Mouse (Mus musculus) myocyte (in vitro differentiated cells): ENCODE data around the gene St3gal5.

Experiments
- CEBPB ChIP-seq: IDR thresholded peaks from 2 replicates; pipeline ENCODE4 v1.6.1; 2011; ENCODE audit warnings: mild to moderate bottlenecking, moderate library complexity; ENCODE audit not compliant: poor library complexity, insufficient read depth, severe bottlenecking
- E2F4 ChIP-seq: IDR thresholded peaks from one replicate; pipeline ENCODE4 v1.6.1; 2011; ENCODE audit warnings: mild to moderate bottlenecking, control low read depth, moderate library complexity; ENCODE audit not compliant: insufficient read depth
- MYOD1 ChIP-seq, 3 experiments: IDR thresholded peaks; one replicate each; pipeline ENCODE4 v1.6.1; 2011; ENCODE audit warnings: control low read depth in 2 of 3, low read depth in 2 of 3, mild to moderate bottlenecking in 2 of 3, moderate library complexity in 1 of 3; ENCODE audit not compliant: insufficient read length in 2 of 3, control insufficient read depth in 1 of 3
- MYOG ChIP-seq, 3 experiments: IDR thresholded peaks; one replicate each; pipeline ENCODE4 v1.6.1; 2011; ENCODE audit warnings: control low read depth in 2 of 3, low read depth in 2 of 3, mild to moderate bottlenecking in 2 of 3; ENCODE audit not compliant: insufficient read length in 2 of 3, control insufficient read depth in 1 of 3, insufficient read depth in 1 of 3
- POLR2A ChIP-seq: IDR thresholded peaks from one replicate; pipeline ENCODE4 v1.6.1; 2011; ENCODE audit warnings: low read depth, mild to moderate bottlenecking, control low read depth, moderate library complexity; ENCODE audit not compliant: insufficient read length
- POLR2AphosphoS2 ChIP-seq: IDR thresholded peaks from one replicate; pipeline ENCODE4 v1.6.1; 2011; ENCODE audit warnings: low read depth, control low read depth; ENCODE audit not compliant: insufficient read length
- SRF ChIP-seq: IDR thresholded peaks from one replicate; pipeline ENCODE4 v1.6.1; 2011; ENCODE audit warnings: low read depth; ENCODE audit not compliant: control insufficient read depth, insufficient read length
- TCF12 ChIP-seq: IDR thresholded peaks from one replicate; pipeline ENCODE4 v1.6.1; 2011; ENCODE audit warnings: mild to moderate bottlenecking, control low read depth; ENCODE audit not compliant: poor library complexity, insufficient read depth, severe bottlenecking
- USF1 ChIP-seq: IDR thresholded peaks from one replicate; pipeline ENCODE4 v1.6.1; 2011; ENCODE audit warnings: low read depth, mild to moderate bottlenecking, control low read depth, moderate library complexity

- TF ChIP-seq MYOD1 (IDR thresholded peaks at IDR 0.05; ENCODE audit: control insufficient read depth in 1 of 3, insufficient read length in 2 of 3, low read depth in 2 of 3): no peak
- TF ChIP-seq POLR2A: no peak
- no peak for TF ChIP-seq USF1
- TF ChIP-seq CEBPB: no peak
- TF ChIP-seq POLR2AphosphoS2: no peak
- TF ChIP-seq MYOG (IDR thresholded peaks at IDR 0.05; ENCODE audit: control insufficient read depth in 1 of 3, insufficient read depth in 1 of 3, insufficient read length in 2 of 3, low read depth in 2 of 3): no peak
- TF ChIP-seq E2F4: no peak
- no peak for TF ChIP-seq TCF12
- TF ChIP-seq SRF: no peak
Measured at GRCm38 (mm10) chr6:72078178-72078577, 19.2 kb upstream of the St3gal5 start.
